ENCODE assay signal across 8 mouse cellular contexts in the genomic region with DNA sequence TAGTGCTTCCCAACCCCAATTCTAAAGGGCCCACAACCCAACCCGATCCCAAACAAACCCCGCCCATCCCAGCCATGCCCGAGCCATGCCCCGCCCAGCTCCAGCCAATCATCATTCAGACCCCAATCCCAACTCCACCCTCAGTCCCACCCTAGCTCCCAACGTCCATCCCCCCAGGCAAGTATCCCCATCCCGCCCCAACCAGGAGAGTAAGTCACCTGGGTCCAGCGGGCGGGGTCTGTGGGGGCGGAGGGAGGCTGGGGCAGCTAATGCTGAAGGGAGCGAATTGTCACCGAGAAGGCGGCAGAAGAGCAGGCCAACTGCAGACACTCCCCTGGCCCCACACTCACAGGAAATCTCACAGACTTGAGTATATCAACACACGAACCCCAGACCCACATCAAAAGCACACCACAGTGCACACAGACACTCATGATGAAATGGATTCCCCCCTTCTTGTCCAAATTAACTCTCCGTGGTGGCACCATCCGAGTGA. TPM values are rescaled to one million over a fixed set of nuclear protein-coding genes. Genes with fewer than 3 reads are reported as not detected.
DNase-seq lines count a peak whose midpoint lies in the region; ATAC-seq lines count a peak whose summit lies in the region.

No protein-coding gene starts in this region.

- H3K27me3 ChIP-seq in forebrain, embryonic 12.5 days = no peaks in the 10 kb centered on the region
- H3K27me3 ChIP-seq in liver, embryonic 12.5 days (replicated peaks) = 0 out of 2 replicates have a peak, but pooled peaks cover 9% of the 10 kb centered on the region

- H3K27ac ChIP-seq in forebrain, embryonic 12.5 days = no peak overlapping the region
- H3K27ac ChIP-seq in liver, embryonic 12.5 days = no peak overlapping the region

- no peak for ATAC-seq in forebrain, embryonic 12.5 days (ENCODE audit: low FRiP score)
- peak; percentile 76 for ATAC-seq in liver, embryonic 12.5 days

- H3K4me2 ChIP-seq in forebrain, embryonic 12.5 days = peak overlapping the region; percentile 47
- H3K4me2 ChIP-seq in liver, embryonic 12.5 days = peak overlapping the region; percentile 62

- DNase-seq in spleen, postnatal 36 days (ENCODE audit: low spot score in 2 of 2) = peak; percentile 47 to 48
- DNase-seq in spleen, adult 12 weeks (ENCODE audit: low spot score) = no peak
- DNase-seq in retina, embryonic 14.5 days (ENCODE audit: low spot score) = peak; percentile 28
- no peak for DNase-seq in right cerebral cortex, postnatal 25 days
- DNase-seq in adipocyte (ENCODE audit: low spot score) = no peak
- DNase-seq in cerebellum, adult 8-10 months = no peak

- WGBS in forebrain, embryonic 12.5 days = 9% methylated on average over 15 of the region's 15 CpGs
- 24% methylated on average over 15 of the region's 15 CpGs for WGBS in liver, embryonic 12.5 days (ENCODE audit: insufficient replicate concordance)

- H3K4me1 ChIP-seq in forebrain, embryonic 12.5 days = peaks cover 14% of the 10 kb centered on the region
- peaks cover 20% of the 10 kb centered on the region for H3K4me1 ChIP-seq in liver, embryonic 12.5 days

- no peak overlapping the region for H3K9ac ChIP-seq in forebrain, embryonic 12.5 days
- no peak overlapping the region for H3K9ac ChIP-seq in liver, embryonic 12.5 days

- H3K36me3 ChIP-seq in forebrain, embryonic 12.5 days (replicated peaks) = no peaks in the 10 kb centered on the region
- no peaks in the 10 kb centered on the region for H3K36me3 ChIP-seq in liver, embryonic 12.5 days

- H3K9me3 ChIP-seq in forebrain, embryonic 12.5 days = no peaks in the 10 kb centered on the region
- no peaks in the 10 kb centered on the region for H3K9me3 ChIP-seq in liver, embryonic 12.5 days (replicated peaks)

- peak overlapping the region; percentile 19; the same call in 1 of the 2 replicates for H3K4me3 ChIP-seq in forebrain, embryonic 12.5 days (replicated peaks)
- peak overlapping the region; percentile 30; the same call in 1 of the 2 replicates for H3K4me3 ChIP-seq in liver, embryonic 12.5 days

RNA-seq across cellular contexts. Expression of gene Mgea5, which starts 12.5 kb away (rescaled TPM):
- 94.7 and 105 TPM in 2 replicates for polyA plus RNA-seq in forebrain, embryonic 12.5 days (2016; fragmentation: Nextera tagmentation; extraction: Ambion mirVana)
- polyA plus RNA-seq in liver, embryonic 12.5 days (2016; fragmentation: Nextera tagmentation; extraction: Ambion mirVana) = 34.8 and 37.9 TPM in 2 replicates

RNA-seq across cellular contexts. Expression of gene Kcnip2, which starts 19.8 kb away (rescaled TPM):
- 2.7 and 4.0 TPM in 2 replicates for polyA plus RNA-seq in forebrain, embryonic 12.5 days (2016; fragmentation: Nextera tagmentation; extraction: Ambion mirVana)
- polyA plus RNA-seq in liver, embryonic 12.5 days (2016; fragmentation: Nextera tagmentation; extraction: Ambion mirVana) = 1.3 and 1.4 TPM in 2 replicates

RNA-seq across cellular contexts. Expression of gene Npm3, which starts 46.7 kb away (rescaled TPM):
- polyA plus RNA-seq in forebrain, embryonic 12.5 days (2016; fragmentation: Nextera tagmentation; extraction: Ambion mirVana) = 9.0 and 10.7 TPM in 2 replicates
- polyA plus RNA-seq in liver, embryonic 12.5 days (2016; fragmentation: Nextera tagmentation; extraction: Ambion mirVana) = 13.7 and 14.8 TPM in 2 replicates

RNA-seq across cellular contexts. Expression of gene Fgf8, which starts 53.4 kb away (rescaled TPM):
- 4.6 TPM in 2 replicates for polyA plus RNA-seq in forebrain, embryonic 12.5 days (2016; fragmentation: Nextera tagmentation; extraction: Ambion mirVana)
- polyA plus RNA-seq in liver, embryonic 12.5 days (2016; fragmentation: Nextera tagmentation; extraction: Ambion mirVana) = not detected in 2 replicates

Comparison
In these comparisons a context has a peak if more than half of its experiments do, and no peak if none do; other contexts are left out.
1. DNase-seq: peak in spleen, postnatal 36 days (2 of 2) and retina, embryonic 14.5 days (single experiment); none in spleen, adult 12 weeks (single experiment), right cerebral cortex, postnatal 25 days (single experiment), adipocyte (single experiment) and cerebellum, adult 8-10 months (single experiment).